18 mouse cellular contexts compared by ENCODE assay signal in the genomic region with DNA sequence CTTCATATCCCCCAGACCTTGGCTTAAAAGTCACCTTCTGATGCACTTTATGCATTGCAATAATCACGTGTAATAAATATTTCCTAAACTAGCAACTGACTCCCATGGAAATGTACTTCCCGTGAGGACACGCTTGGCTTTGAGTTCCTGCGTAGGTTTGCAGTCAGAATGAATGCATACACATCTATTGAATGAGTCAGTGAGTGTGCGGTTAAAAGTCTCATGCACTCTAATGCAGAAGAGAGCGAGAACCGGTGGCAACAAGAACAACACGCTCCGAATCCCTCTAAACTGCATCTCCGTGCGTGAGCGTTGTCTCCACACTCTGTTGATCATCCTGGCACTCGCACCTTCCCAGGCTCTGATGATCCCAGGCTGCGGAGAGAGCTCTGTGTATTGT.
DNase-seq lines count a peak whose midpoint lies in the region; ATAC-seq lines count a peak whose summit lies in the region.
"Had no signal": no experiment of that assay in that cellular context is flagged by ENCODE, and none has a peak within 500 bp of the region (broad histone marks: within the 10 kb centered on the region; RNA-seq: fewer than 3 reads in every experiment).

No protein-coding gene starts in this region.

- peak; percentile 45 for ATAC-seq in frontal cortex, adult (ENCODE audit: low TSS enrichment)
- ATAC-seq: activated CD4-positive, CD25-positive, alpha-beta regulatory T cell, adult 4 months; CD4-positive, CD25-positive, alpha-beta regulatory T cell, adult 4 months; Patski had no signal

- no peak for DNase-seq in frontal cortex, postnatal 14 days (ENCODE audit: low spot score in 2 of 2)
- DNase-seq in brain, adult 2 months (ENCODE audit: low read depth, low spot score), result peak; percentile 60
- no peak for DNase-seq in kidney, postnatal 4 days
- DNase-seq: adrenal gland, adult 2 months; adrenal gland, adult 8-10 months; adrenal gland, postnatal 10 days; adrenal gland, postnatal 14 days; adrenal gland, postnatal 25 days; adrenal gland, postnatal 36 days; B cell, adult 2 months; cerebellum, adult 11 months; cerebellum, adult 11-12 months; cerebellum, adult 18-20 months; cerebellum, adult 2 months had no signal
